Mouse (Mus musculus) spleen, postnatal 36 days (tissue): ENCODE measurements around the gene Aoc2.
"Not testable (repeated sequence)": the region's sequence is repeated elsewhere in the genome, so short reads cannot be mapped to it uniquely, and the experiment has no call there.

Experiments used
- DNase-seq, 2 experiments: peaks; one replicate each; pipeline ENCODE4 v3.0.0; 2022; ENCODE audit warnings: low spot score in 2 of 2, mixed read lengths in 1 of 2

Gene Aoc2

GRCm38 (mm10) chr11:101355916-101356315, 31.1 kb downstream of the Aoc2 start:
- DNase-seq = no peak

DNA sequence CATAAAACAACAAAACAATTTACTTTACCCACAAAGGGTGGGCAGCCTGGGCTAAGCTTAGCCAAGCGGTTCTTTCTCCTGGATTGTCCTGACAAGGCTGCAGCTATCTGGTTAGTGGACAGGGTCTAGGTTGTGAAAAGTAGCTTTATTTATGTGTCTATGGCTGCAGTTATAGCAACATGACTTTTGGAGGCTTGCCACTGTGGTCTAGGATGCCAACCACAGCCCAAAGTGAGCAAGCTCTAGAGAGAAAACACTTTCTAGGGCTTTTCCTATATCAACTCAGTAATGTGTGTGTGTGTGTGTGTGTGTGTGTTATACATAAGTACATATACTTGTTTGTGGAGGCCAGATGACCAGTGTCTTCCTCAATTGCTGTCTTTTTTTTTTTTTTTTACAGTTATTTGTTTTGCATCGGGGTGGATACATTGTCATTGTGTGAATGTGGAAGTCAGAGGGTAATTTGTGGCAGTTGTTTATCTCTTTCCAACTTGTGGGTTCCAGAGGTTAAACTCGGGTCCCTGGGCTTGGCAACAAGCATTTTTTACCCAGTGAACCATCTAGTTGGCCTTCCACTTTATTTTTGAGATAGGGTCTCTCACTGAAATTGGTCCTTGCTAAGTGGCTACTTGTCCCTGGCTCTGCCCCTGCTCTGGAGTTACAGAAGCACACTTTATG, 32.8 kb downstream of the Aoc2 start:
- no peak for DNase-seq

DNA sequence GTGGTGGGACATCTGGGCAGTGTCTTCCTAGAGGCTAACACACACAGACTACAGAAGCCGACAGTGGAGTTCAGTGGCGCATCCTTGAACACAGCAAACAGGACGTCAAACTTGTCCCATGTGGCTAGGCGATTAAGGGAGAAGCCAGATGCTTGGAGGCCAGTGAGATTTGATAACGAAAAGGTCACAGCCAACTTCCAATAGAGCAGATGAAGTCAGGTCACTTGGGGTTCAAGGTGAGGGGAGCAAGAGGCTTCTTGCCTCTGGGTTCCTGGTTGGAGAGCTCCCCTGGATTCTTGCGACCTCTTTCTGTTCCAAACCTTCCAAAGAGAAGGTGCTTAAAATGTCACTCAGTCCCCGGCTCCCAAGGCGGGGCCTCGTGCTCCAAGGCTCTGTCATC, 34.9 kb downstream of the Aoc2 start:
- no peak for DNase-seq

- DNase-seq = no peak
Measured at GRCm38 (mm10) chr11:101360651-101361113, 35.8 kb downstream of the Aoc2 start.

DNA sequence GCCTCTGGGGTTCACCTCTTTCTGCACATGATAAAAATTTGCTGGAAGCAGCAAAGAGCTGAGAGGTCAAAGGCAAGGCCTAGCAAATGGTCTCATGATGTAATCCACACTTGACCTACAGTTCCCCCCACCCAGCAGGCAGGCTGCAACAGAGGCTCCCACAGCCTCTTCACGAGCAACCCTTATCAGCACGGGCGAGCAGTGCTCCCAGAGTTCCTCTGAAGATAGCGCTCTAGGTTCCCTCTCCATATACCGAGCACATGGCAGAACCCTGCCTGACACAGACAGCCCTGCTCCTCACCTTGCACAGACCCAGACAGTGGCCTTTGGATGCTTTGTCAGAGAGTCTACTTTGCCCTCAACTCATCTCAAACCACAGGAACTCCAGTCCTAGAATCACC, 39.7 kb downstream of the Aoc2 start:
- DNase-seq = no peak

DNA sequence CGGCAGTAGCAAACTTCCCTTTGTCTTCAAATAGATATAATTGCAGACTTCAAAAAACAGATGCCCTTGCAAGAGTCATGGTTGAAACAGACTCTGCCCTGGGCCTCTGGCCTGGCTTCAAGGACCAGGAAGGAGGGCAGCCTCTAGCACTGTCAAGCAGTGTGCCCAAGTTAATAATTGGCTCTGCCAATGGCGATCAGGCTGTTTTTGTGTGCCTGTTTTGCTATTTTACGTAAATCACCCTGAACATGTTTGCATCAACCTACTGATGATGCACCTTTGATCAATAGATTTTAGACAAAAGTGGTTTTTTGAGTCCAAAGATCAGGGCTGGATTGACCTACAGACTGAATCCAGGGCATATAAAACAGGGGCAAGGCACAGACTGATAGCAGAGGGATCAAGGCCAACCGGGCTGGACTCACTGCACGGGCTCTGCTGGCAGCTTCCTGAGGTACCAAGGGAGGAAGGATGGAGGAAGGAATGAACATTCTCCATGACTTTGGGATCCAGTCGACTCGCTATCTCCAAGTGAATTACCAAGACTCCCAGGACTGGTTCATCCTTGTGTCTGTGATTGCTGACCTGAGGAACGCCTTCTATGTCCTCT, 42.6 kb downstream of the Aoc2 start, which contains the start of gene G6pc:
TSS of gene G6pc (plus strand) at position 236 of the 610 bp plus-strand sequence.
- no peak for DNase-seq

GRCm38 (mm10) chr11:101370141-101370540, 45.3 kb downstream of the Aoc2 start:
- DNase-seq = no peak

GRCm38 (mm10) chr11:101374421-101374938, 49.6 kb downstream of the Aoc2 start:
- DNase-seq = no peak

GRCm38 (mm10) chr11:101378196-101378595, 53.3 kb downstream of the Aoc2 start:
- not testable (repeated sequence) for DNase-seq

GRCm38 (mm10) chr11:101378926-101379325, 54.1 kb downstream of the Aoc2 start:
- DNase-seq = no peak
